Mouse (Mus musculus): ENCODE results near the gene Nfatc2ip.

GRCm38 (mm10) chr7:126418496-126418895 lies 22.0 kb upstream of the Nfatc2ip start:
- TF ChIP-seq CTCF (IDR thresholded peaks at IDR 0.05; ENCODE audit: control insufficient read depth, insufficient read depth, insufficient replicate concordance, low read depth, low read length): no peak
- no peak for TF ChIP-seq POLR2A (IDR thresholded peaks at IDR 0.05; ENCODE audit: control insufficient read depth, low read depth, low read length)

Data from testis, adult 2 months (tissue).